Mouse (Mus musculus): ENCODE results near the gene Tsc22d2. TPM values are rescaled to one million over a fixed set of nuclear protein-coding genes. Genes with fewer than 3 reads are reported as not detected.
A peak's percentile ranks its signal among the peaks of the same experiment; 100 is the strongest.

Gene Tsc22d2
- polyA plus RNA-seq, 1 experiment from 2014 or later, result 13.6 TPM

DNA sequence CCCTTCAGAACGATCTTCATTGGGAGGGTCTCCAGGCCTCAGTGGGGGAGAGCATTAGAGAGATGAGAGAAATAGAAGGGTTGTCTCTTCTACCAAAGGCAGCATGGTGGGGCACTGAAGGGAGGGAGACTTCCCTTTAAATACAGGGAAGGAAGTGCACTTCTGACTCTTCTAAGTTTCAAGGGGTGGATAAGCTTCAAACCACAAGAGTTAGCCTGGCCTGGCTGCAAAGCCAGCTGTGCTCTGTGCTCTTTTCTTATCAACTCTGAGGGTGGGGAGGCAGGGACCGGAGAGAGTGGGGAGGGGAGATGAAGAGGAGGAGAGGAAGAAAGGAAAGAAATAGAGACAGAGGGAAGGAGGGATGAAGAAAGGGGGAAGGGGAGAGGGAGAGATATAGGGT lies 87.4 kb downstream of the Tsc22d2 start:
- H3K4me3 ChIP-seq, result no peak overlapping the region
- H3K36me3 ChIP-seq, result no peaks in the 10 kb centered on the region
- no peak overlapping the region for H3K9ac ChIP-seq
- H3K27me3 ChIP-seq (replicated peaks), result no peaks in the 10 kb centered on the region
- peak; percentile 32; the same call in 1 of the 2 replicates for ATAC-seq
- H3K27ac ChIP-seq, result no peak overlapping the region
- 19% methylated on average over 2 of the region's 2 CpGs for WGBS (ENCODE audit: insufficient replicate concordance)
- no peaks in the 10 kb centered on the region for H3K9me3 ChIP-seq (replicated peaks)
- peaks cover 20% of the 10 kb centered on the region for H3K4me1 ChIP-seq
- no peak overlapping the region; the same call in 1 of the 2 replicates for H3K4me2 ChIP-seq

DNA sequence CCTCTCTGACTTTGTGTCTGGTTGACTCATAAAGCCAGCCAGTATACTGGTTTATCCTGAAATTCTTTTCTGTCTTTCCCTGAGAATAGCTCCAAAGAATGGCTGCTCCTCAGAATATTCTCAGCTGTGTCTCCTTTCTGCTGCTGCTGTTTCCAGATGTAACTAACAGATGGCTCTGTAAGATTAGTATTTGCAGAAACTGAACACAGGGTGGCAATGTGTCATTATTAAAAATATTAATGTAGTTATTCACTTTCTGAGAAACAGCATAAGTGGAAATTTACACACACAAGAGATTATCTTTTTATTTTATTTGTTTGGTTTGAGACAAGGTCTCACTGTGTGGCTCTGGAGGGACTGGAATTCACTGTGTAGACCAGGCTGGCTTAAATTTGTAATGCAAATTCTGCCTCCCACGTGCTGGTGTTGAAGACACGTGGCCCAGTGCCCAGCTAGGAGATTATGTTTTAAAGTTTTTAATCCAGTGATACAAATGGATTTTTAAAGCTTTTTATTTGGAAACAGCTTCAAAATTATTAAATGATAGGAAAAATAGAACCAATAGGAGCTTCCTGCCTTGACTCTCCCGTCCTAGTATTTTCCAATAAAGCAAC lies 89.3 kb downstream of the Tsc22d2 start:
- H3K4me1 ChIP-seq, result peaks cover 28% of the 10 kb centered on the region
- WGBS (ENCODE audit: insufficient replicate concordance), result 62% methylated on average over 3 of the region's 3 CpGs
- H3K4me3 ChIP-seq, result no peak overlapping the region
- H3K4me2 ChIP-seq, result no peak overlapping the region
- no peak overlapping the region for H3K9ac ChIP-seq
- H3K27ac ChIP-seq, result no peak overlapping the region
- H3K36me3 ChIP-seq, result no peaks in the 10 kb centered on the region
- H3K27me3 ChIP-seq (replicated peaks), result no peaks in the 10 kb centered on the region
- no peak for ATAC-seq
- H3K9me3 ChIP-seq (replicated peaks), result no peaks in the 10 kb centered on the region

- H3K4me2 ChIP-seq, result no peak overlapping the region
- H3K27ac ChIP-seq, result no peak overlapping the region
- no peaks in the 10 kb centered on the region for H3K9me3 ChIP-seq (replicated peaks)
- H3K4me3 ChIP-seq, result no peak overlapping the region
- ATAC-seq, result no peak
- peaks cover 28% of the 10 kb centered on the region for H3K4me1 ChIP-seq
- no peaks in the 10 kb centered on the region for H3K27me3 ChIP-seq (replicated peaks)
- H3K36me3 ChIP-seq, result no peaks in the 10 kb centered on the region
- H3K9ac ChIP-seq, result no peak overlapping the region
Observed at GRCm38 (mm10) chr3:58504676-58505075, 90.2 kb downstream of the Tsc22d2 start.

- no peak for ATAC-seq
- Histone ChIP-seq H3K27me3 (replicated peaks) (no peaks in the 10 kb centered on the region), H3K4me3 (no peak overlapping the region), H3K4me1 (peaks cover 13% of the 10 kb centered on the region; the same call in 1 of the 2 replicates), H3K9me3 (replicated peaks) (no peaks in the 10 kb centered on the region), H3K36me3 (no peaks in the 10 kb centered on the region), H3K27ac (no peak overlapping the region), H3K4me2 (no peak overlapping the region), H3K9ac (no peak overlapping the region)
- 32% methylated on average over 7 of the region's 7 CpGs for WGBS (ENCODE audit: insufficient replicate concordance)
Observed at GRCm38 (mm10) chr3:58508020-58508750, 93.7 kb downstream of the Tsc22d2 start.

- H3K27ac ChIP-seq, result no peak overlapping the region
- H3K4me2 ChIP-seq, result no peak overlapping the region
- no peaks in the 10 kb centered on the region for H3K36me3 ChIP-seq
- H3K27me3 ChIP-seq (replicated peaks), result no peaks in the 10 kb centered on the region
- no peak overlapping the region for H3K4me3 ChIP-seq
- peaks cover 8% of the 10 kb centered on the region; the same call in 1 of the 2 replicates for H3K4me1 ChIP-seq
- no peak overlapping the region for H3K9ac ChIP-seq
- H3K9me3 ChIP-seq (replicated peaks), result no peaks in the 10 kb centered on the region
- no peak for ATAC-seq
Observed at GRCm38 (mm10) chr3:58511581-58511980, 97.1 kb downstream of the Tsc22d2 start.

DNA sequence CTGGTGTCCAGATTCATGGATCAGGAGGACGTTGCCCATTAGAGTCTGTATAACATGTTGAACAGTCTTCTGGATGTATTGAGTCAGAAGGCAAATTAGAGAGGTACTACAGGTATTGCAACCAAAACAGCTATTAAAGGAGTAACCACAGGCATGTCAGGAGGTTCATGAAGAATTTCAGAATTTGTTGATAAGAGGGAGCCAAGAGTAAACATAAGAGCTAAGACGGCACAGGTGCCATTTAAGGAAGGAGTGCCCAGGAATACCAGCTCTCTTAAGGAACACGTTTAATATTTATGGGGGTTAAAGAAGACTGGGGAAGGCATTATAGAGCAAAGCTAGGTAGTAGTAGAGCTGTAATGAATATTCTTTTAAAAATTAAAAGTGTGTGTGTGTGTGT lies 98.2 kb downstream of the Tsc22d2 start:
- Histone ChIP-seq H3K9ac (no peak overlapping the region), H3K4me1 (peaks cover 7% of the 10 kb centered on the region; the same call in 1 of the 2 replicates), H3K27me3 (replicated peaks) (no peaks in the 10 kb centered on the region), H3K9me3 (replicated peaks) (no peaks in the 10 kb centered on the region), H3K36me3 (no peaks in the 10 kb centered on the region), H3K27ac (no peak overlapping the region), H3K4me2 (no peak overlapping the region), H3K4me3 (no peak overlapping the region)
- ATAC-seq, result no peak
- WGBS (ENCODE audit: insufficient replicate concordance), result 59% methylated on average over 3 of the region's 3 CpGs

GRCm38 (mm10) chr3:58513483-58513882 lies 99.0 kb downstream of the Tsc22d2 start:
- Histone ChIP-seq H3K36me3 (no peaks in the 10 kb centered on the region), H3K9me3 (replicated peaks) (no peaks in the 10 kb centered on the region), H3K27me3 (replicated peaks) (no peaks in the 10 kb centered on the region), H3K4me3 (no peak overlapping the region), H3K4me2 (no peak overlapping the region), H3K9ac (no peak overlapping the region), H3K27ac (no peak overlapping the region), H3K4me1 (no peaks in the 10 kb centered on the region; the same call in 1 of the 2 replicates)
- ATAC-seq, result no peak
- 68% methylated on average over 4 of the region's 4 CpGs for WGBS (ENCODE audit: insufficient replicate concordance)

DNA sequence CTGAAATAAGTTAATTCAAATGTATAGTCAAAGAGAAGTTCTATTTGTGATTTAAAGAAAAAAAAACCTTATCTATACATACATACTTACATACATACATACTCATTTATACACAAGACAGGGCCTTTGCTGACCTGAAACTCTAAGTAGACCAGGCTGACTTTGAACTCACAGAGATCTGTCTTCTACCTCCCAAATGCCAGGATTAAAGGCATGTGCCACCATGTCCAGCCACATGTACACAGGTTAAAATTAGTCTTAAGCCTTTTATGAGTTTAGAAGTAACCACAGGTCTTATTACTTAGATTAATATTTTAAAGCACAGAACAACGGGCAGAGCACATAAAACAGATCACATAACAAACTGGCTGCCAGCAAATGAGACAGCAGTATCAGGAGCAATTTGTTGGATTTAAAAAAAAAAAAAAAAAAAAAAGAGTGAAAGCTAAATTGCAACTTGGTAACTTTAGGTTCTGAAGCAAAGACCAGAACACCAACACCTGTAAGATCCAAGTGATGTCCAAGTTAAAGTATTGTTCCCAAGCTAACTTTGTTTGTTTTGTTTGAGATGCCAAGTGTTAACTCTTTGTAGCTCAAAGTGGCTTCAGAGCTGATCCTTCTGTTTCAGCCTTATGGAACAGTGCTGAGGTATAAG lies 101.6 kb downstream of the Tsc22d2 start:
- no peak overlapping the region for H3K27ac ChIP-seq
- no peak for ATAC-seq
- WGBS (ENCODE audit: insufficient replicate concordance), result 68% methylated on average over 1 of the region's 1 CpGs

More for the DNA sequence above, 101.6 kb downstream of the Tsc22d2 start:
- peaks cover 8% of the 10 kb centered on the region for H3K4me1 ChIP-seq
- peaks cover 9% of the 10 kb centered on the region for H3K36me3 ChIP-seq
- H3K27me3 ChIP-seq (replicated peaks), result no peaks in the 10 kb centered on the region
- no peaks in the 10 kb centered on the region for H3K9me3 ChIP-seq (replicated peaks)
- no peak overlapping the region for H3K4me3 ChIP-seq
- no peak overlapping the region for H3K4me2 ChIP-seq
- H3K9ac ChIP-seq, result no peak overlapping the region

Other genes starting within 250 kb of the Tsc22d2 start
- gene Eif2a, start 111.1 kb downstream of the Tsc22d2 start, polyA plus RNA-seq (2016; fragmentation: Nextera tagmentation; extraction: Ambion mirVana), result 40.0 and 41.1 TPM in 2 replicates
- gene Serp1, start 111.2 kb downstream of the Tsc22d2 start, polyA plus RNA-seq (2016; fragmentation: Nextera tagmentation; extraction: Ambion mirVana), result 121 and 123 TPM in 2 replicates
- gene Selenot, start 161.9 kb downstream of the Tsc22d2 start, polyA plus RNA-seq (2016; fragmentation: Nextera tagmentation; extraction: Ambion mirVana), result 15.3 and 17.0 TPM in 2 replicates
- gene Erich6, start 222.5 kb downstream of the Tsc22d2 start, polyA plus RNA-seq (2016; fragmentation: Nextera tagmentation; extraction: Ambion mirVana), result not detected in 2 replicates